Mouse (Mus musculus): ENCODE measurements at regions not wholly inside any gene's neighbourhood (a gene's known extent, or its start where the extent isn't known, plus 50 kb on each side); places are given as distances from the start of the nearest gene placed in this dataset.

DNA sequence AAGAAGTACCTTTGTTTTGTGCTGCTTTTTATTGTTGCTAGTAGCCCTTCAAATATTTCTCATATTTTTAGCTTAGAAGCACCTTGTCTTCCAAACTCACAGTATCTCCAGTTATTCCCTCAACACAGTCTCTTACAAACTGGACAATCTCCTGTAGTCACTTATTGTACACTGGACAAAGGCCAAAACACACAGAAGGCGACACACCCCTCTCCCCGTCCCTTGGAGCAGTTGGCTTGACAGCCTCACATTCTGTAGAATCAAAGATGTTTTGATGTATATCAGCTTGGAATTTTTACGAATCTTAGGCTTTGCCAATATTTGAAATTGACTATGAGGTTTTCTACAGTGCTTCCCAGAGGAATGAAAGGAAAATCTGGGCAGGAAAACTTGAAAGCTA lies 309.8 kb upstream of the Gm5148 start:
- TF ChIP-seq ZC3H11A (IDR thresholded peaks at IDR 0.05; ENCODE audit: low read depth, low read length) = no peak
- no peak for TF ChIP-seq POLR2AphosphoS2 (IDR thresholded peaks at IDR 0.05; ENCODE audit: low read length)
- no peak for TF ChIP-seq ETS1 (IDR thresholded peaks at IDR 0.05; ENCODE audit: low read depth, low read length)
- TF ChIP-seq GABPA (IDR thresholded peaks at IDR 0.05; ENCODE audit: low read depth, low read length) = no peak
- no peak for TF ChIP-seq EP300 (IDR thresholded peaks at IDR 0.05; ENCODE audit: low read depth in 1 of 2, low read length in 2 of 2)
- no peak for TF ChIP-seq ELF1 (IDR thresholded peaks at IDR 0.05; ENCODE audit: low read depth, low read length)
- TF ChIP-seq BHLHE40 (IDR thresholded peaks at IDR 0.05; ENCODE audit: borderline replicate concordance, low read depth, low read length) = no peak
- no peak for TF ChIP-seq MAZ (IDR thresholded peaks at IDR 0.05; ENCODE audit: low read depth, low read length)
- no peak for TF ChIP-seq ZNF384 (IDR thresholded peaks at IDR 0.05; ENCODE audit: low read depth, low read length)
- no peak for TF ChIP-seq POLR2AphosphoS5 (IDR thresholded peaks at IDR 0.05; ENCODE audit: borderline replicate concordance, low read depth, low read length)
- no peak for TF ChIP-seq MAFK (IDR thresholded peaks at IDR 0.05; ENCODE audit: borderline replicate concordance, low read depth, low read length)
- no peak for TF ChIP-seq CTCF (IDR thresholded peaks at IDR 0.05 in 2 of 3, conservative IDR thresholded peaks at IDR 0.05 in 1 of 3; ENCODE audit: control insufficient read depth in 1 of 3, insufficient read depth in 1 of 3, low read depth in 2 of 3, low read length in 3 of 3, poor library complexity in 1 of 3, severe bottlenecking in 1 of 3)
- no peak for TF ChIP-seq SMC3 (IDR thresholded peaks at IDR 0.05; ENCODE audit: low read depth, low read length)
- no peak for TF ChIP-seq HCFC1 (IDR thresholded peaks at IDR 0.05; ENCODE audit: low read depth, low read length)
- TF ChIP-seq ZMIZ1 (IDR thresholded peaks at IDR 0.05; ENCODE audit: low read depth, low read length) = no peak
- no peak for TF ChIP-seq MAX (IDR thresholded peaks at IDR 0.05; ENCODE audit: low read length)
- no peak for TF ChIP-seq POLR2A (IDR thresholded peaks at IDR 0.05; ENCODE audit: control insufficient read depth in 1 of 2, insufficient read depth in 1 of 2, low read depth in 1 of 2, low read length in 2 of 2, poor library complexity in 1 of 2)
- no peak for TF ChIP-seq TBP (IDR thresholded peaks at IDR 0.05; ENCODE audit: low read depth, low read length)
- Histone ChIP-seq H3K4me1 (ENCODE audit: control insufficient read depth in 1 of 2, insufficient read depth in 2 of 2, low read length in 2 of 2) (no peaks in the 10 kb centered on the region), H3K4me3 (ENCODE audit: control insufficient read depth in 1 of 2, insufficient read depth in 1 of 2, low read depth in 2 of 2, low read length in 2 of 2) (no peak overlapping the region), H3K27ac (ENCODE audit: control insufficient read depth, low read depth, low read length) (no peak overlapping the region), H3K27me3 (ENCODE audit: control insufficient read depth in 1 of 2, insufficient read depth in 2 of 2, low read length in 2 of 2) (no peaks in the 10 kb centered on the region), H3K9me3 (replicated peaks; ENCODE audit: insufficient read depth, low read length) (no peaks in the 10 kb centered on the region), H3K9ac (ENCODE audit: control insufficient read depth, low read depth, low read length, poor library complexity, severe bottlenecking) (no peak overlapping the region), H3K79me2 (ENCODE audit: control insufficient read depth, insufficient read depth, low read length, poor library complexity) (no peaks in the 10 kb centered on the region), H3K36me3 (ENCODE audit: control insufficient read depth in 1 of 2, insufficient read depth in 2 of 2, low read length in 2 of 2) (no peaks in the 10 kb centered on the region)
- no peak for DNase-seq (ENCODE audit: low read depth, low spot score)

DNA sequence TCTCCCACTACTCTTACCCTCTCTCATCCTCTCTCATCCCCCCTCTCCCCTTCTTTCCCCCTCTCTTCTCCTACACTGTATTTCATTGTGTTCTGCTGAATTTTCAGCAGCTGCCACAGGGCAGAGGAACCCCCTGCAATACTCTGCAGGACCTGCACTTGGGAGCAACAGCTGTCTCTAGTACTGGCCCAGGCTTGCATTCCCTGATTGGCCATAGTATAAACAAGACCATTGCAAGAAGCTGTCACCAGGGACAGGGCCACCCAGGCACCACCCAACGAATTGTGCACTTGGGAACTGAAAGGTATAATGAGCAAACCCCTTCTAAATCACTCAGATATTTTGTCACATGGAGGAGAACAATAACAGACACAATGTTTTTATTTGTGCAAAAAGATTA lies 290.5 kb upstream of the Gm5148 start:
- Histone ChIP-seq H3K27ac (ENCODE audit: control insufficient read depth, low read depth, low read length) (no peak overlapping the region), H3K9me3 (replicated peaks; ENCODE audit: insufficient read depth, low read length) (no peaks in the 10 kb centered on the region), H3K36me3 (ENCODE audit: control insufficient read depth in 1 of 2, insufficient read depth in 2 of 2, low read length in 2 of 2) (no peaks in the 10 kb centered on the region), H3K4me3 (ENCODE audit: control insufficient read depth in 1 of 2, insufficient read depth in 1 of 2, low read depth in 2 of 2, low read length in 2 of 2) (no peak overlapping the region), H3K79me2 (ENCODE audit: control insufficient read depth, insufficient read depth, low read length, poor library complexity) (no peaks in the 10 kb centered on the region), H3K9ac (ENCODE audit: control insufficient read depth, low read depth, low read length, poor library complexity, severe bottlenecking) (no peak overlapping the region), H3K27me3 (ENCODE audit: control insufficient read depth in 1 of 2, insufficient read depth in 2 of 2, low read length in 2 of 2) (no peaks in the 10 kb centered on the region; a peak in 1 of 4 replicates), H3K4me1 (ENCODE audit: control insufficient read depth in 1 of 2, insufficient read depth in 2 of 2, low read length in 2 of 2) (no peaks in the 10 kb centered on the region)
- TF ChIP-seq ZMIZ1 (IDR thresholded peaks at IDR 0.05; ENCODE audit: low read depth, low read length) (no peak), RAD21 (IDR thresholded peaks at IDR 0.05; ENCODE audit: low read depth, low read length) (no peak), TAL1 (IDR thresholded peaks at IDR 0.05; ENCODE audit: low read length) (no peak), MAX (IDR thresholded peaks at IDR 0.05; ENCODE audit: low read length) (no peak), CTCF (IDR thresholded peaks at IDR 0.05 in 2 of 3, conservative IDR thresholded peaks at IDR 0.05 in 1 of 3; ENCODE audit: control insufficient read depth in 1 of 3, insufficient read depth in 1 of 3, low read depth in 2 of 3, low read length in 3 of 3, poor library complexity in 1 of 3, severe bottlenecking in 1 of 3) (no peak), HCFC1 (IDR thresholded peaks at IDR 0.05; ENCODE audit: low read depth, low read length) (no peak), BHLHE40 (IDR thresholded peaks at IDR 0.05; ENCODE audit: borderline replicate concordance, low read depth, low read length) (no peak), GABPA (IDR thresholded peaks at IDR 0.05; ENCODE audit: low read depth, low read length) (no peak), NELFE (IDR thresholded peaks at IDR 0.05; ENCODE audit: low read depth, low read length) (no peak), KAT2A (conservative IDR thresholded peaks at IDR 0.05; ENCODE audit: low read depth, low read length) (no peak), RCOR1 (IDR thresholded peaks at IDR 0.05; ENCODE audit: low read depth, low read length) (no peak), CHD1 (IDR thresholded peaks at IDR 0.05; ENCODE audit: low read depth, low read length) (no peak), EP300 (IDR thresholded peaks at IDR 0.05; ENCODE audit: low read depth in 1 of 2, low read length in 2 of 2) (no peak)
- DNase-seq (ENCODE audit: low read depth, low spot score) = no peak
